Mouse (Mus musculus): ENCODE measurements around the gene Dcaf5.

Dcaf5 gene

GRCm38 (mm10) chr12:80340936-80341335 lies 95.5 kb downstream of the Dcaf5 start:
- no peak for DNase-seq (ENCODE audit: low read depth, low spot score)

- DNase-seq (ENCODE audit: low read depth, low spot score), result no peak
Observed at GRCm38 (mm10) chr12:80334162-80334561, 102.2 kb downstream of the Dcaf5 start.

- DNase-seq (ENCODE audit: low read depth, low spot score), result peak; percentile 76
Observed at GRCm38 (mm10) chr12:80331634-80332033, 104.8 kb downstream of the Dcaf5 start.

- DNase-seq (ENCODE audit: low read depth, low spot score), result no peak
Observed at GRCm38 (mm10) chr12:80330819-80331218, 105.6 kb downstream of the Dcaf5 start.

- DNase-seq (ENCODE audit: low read depth, low spot score), result no peak
Observed at GRCm38 (mm10) chr12:80329641-80330040, 106.8 kb downstream of the Dcaf5 start.

- no peak for DNase-seq (ENCODE audit: low read depth, low spot score)
Observed at GRCm38 (mm10) chr12:80326047-80326446, 110.4 kb downstream of the Dcaf5 start.

GRCm38 (mm10) chr12:80324785-80325131 lies 111.6 kb downstream of the Dcaf5 start:
- peak; percentile 36 for DNase-seq (ENCODE audit: low read depth, low spot score)

GRCm38 (mm10) chr12:80324051-80324784 lies 112.2 kb downstream of the Dcaf5 start:
- no peak for DNase-seq (ENCODE audit: low read depth, low spot score)

- peak; percentile 51 for DNase-seq (ENCODE audit: low read depth, low spot score)
Observed at GRCm38 (mm10) chr12:80323371-80324050, 112.9 kb downstream of the Dcaf5 start.

- no peak for DNase-seq (ENCODE audit: low read depth, low spot score)
Observed at GRCm38 (mm10) chr12:80322494-80322893, 113.9 kb downstream of the Dcaf5 start.

- peak; percentile 27 for DNase-seq (ENCODE audit: low read depth, low spot score)
Observed at GRCm38 (mm10) chr12:80319062-80319461, 117.3 kb downstream of the Dcaf5 start.

GRCm38 (mm10) chr12:80315321-80315720 lies 121.1 kb downstream of the Dcaf5 start:
- no peak for DNase-seq (ENCODE audit: low read depth, low spot score)

GRCm38 (mm10) chr12:80311959-80312669 lies 124.3 kb downstream of the Dcaf5 start:
- DNase-seq (ENCODE audit: low read depth, low spot score), result no peak

- no peak for DNase-seq (ENCODE audit: low read depth, low spot score)
Observed at GRCm38 (mm10) chr12:80307556-80307955, 128.8 kb downstream of the Dcaf5 start.

GRCm38 (mm10) chr12:80304518-80304917 lies 131.9 kb downstream of the Dcaf5 start:
- no peak for DNase-seq (ENCODE audit: low read depth, low spot score)

GRCm38 (mm10) chr12:80300833-80301456 lies 135.5 kb downstream of the Dcaf5 start:
- DNase-seq (ENCODE audit: low read depth, low spot score), result no peak

- no peak for DNase-seq (ENCODE audit: low read depth, low spot score)
Observed at GRCm38 (mm10) chr12:80298714-80299113, 137.7 kb downstream of the Dcaf5 start.

GRCm38 (mm10) chr12:80291895-80292435 lies 144.4 kb downstream of the Dcaf5 start:
- DNase-seq (ENCODE audit: low read depth, low spot score), result no peak

GRCm38 (mm10) chr12:80290964-80291363 lies 145.4 kb downstream of the Dcaf5 start:
- no peak for DNase-seq (ENCODE audit: low read depth, low spot score)

- no peak for DNase-seq (ENCODE audit: low read depth, low spot score)
Observed at GRCm38 (mm10) chr12:80290483-80290882, 145.9 kb downstream of the Dcaf5 start.

- DNase-seq (ENCODE audit: low read depth, low spot score), result no peak
Observed at GRCm38 (mm10) chr12:80289722-80290121, 146.7 kb downstream of the Dcaf5 start.

GRCm38 (mm10) chr12:80285890-80286289 lies 150.5 kb downstream of the Dcaf5 start:
- peak; percentile 75 for DNase-seq (ENCODE audit: low read depth, low spot score)
